Comparison of ENCODE assay signal across 13 mouse cellular contexts in genomic region chr16:33836676-33837075, GRCm38 (mm10). TPM values are rescaled to one million over a fixed set of nuclear protein-coding genes. Genes with fewer than 3 reads are reported as not detected.
DNase-seq lines count a peak whose midpoint lies in the region; ATAC-seq and TF ChIP-seq lines count a peak whose summit lies in the region.
"Had no signal": no experiment of that assay in that cellular context is flagged by ENCODE, and none has a peak within 500 bp of the region (broad histone marks: within the 10 kb centered on the region; RNA-seq: fewer than 3 reads in every experiment).

No protein-coding gene starts in this region.

- H3K4me2 ChIP-seq in embryonic facial prominence, embryonic 13.5 days = no peak overlapping the region
- no peak overlapping the region for H3K4me2 ChIP-seq in lung, embryonic 14.5 days
- H3K4me2 ChIP-seq in myocyte (ENCODE audit: low read depth) = peak overlapping the region; percentile 49
- H3K4me2 ChIP-seq: lung, embryonic 15.5 days; neural tube, embryonic 12.5 days had no signal

- WGBS in embryonic facial prominence, embryonic 13.5 days = 85% methylated on average over 3 of the region's 3 CpGs
- 88% methylated on average over 3 of the region's 3 CpGs for WGBS in embryonic facial prominence, embryonic 10.5 days
- 65% methylated on average over 3 of the region's 3 CpGs for WGBS in lung, embryonic 14.5 days

- peaks cover 80% of the 10 kb centered on the region for H3K79me2 ChIP-seq in myocyte (ENCODE audit: control insufficient read depth, insufficient read depth)

- DNase-seq in embryonic facial prominence, embryonic 10.5 days (ENCODE audit: low spot score) = no peak
- DNase-seq in lung, embryonic 14.5 days = peak; percentile 18
- DNase-seq in lung, postnatal 10 days = no peak
- DNase-seq in right cerebral cortex, postnatal 10 days (ENCODE audit: low spot score in 2 of 2) = no peak
- DNase-seq in thymus, postnatal 25 days = no peak
- DNase-seq: cerebellum, postnatal 10 days had no signal

- no peak overlapping the region for H3K4me3 ChIP-seq in embryonic facial prominence, embryonic 13.5 days
- H3K4me3 ChIP-seq in embryonic facial prominence, embryonic 10.5 days = no peak overlapping the region
- H3K4me3 ChIP-seq in lung, embryonic 14.5 days (ENCODE audit: low read depth, low read length) = no peak overlapping the region
- no peak overlapping the region for H3K4me3 ChIP-seq in brown adipose tissue, adult 24 weeks (ENCODE audit: insufficient read depth, low read depth, low read length)
- H3K4me3 ChIP-seq in myocyte = no peak overlapping the region
- H3K4me3 ChIP-seq: left cerebral cortex, adult 2 months; lung, embryonic 15.5 days; neural tube, embryonic 12.5 days had no signal

- H3K4me1 ChIP-seq in embryonic facial prominence, embryonic 13.5 days = peaks cover 82% of the 10 kb centered on the region
- peaks cover 68% of the 10 kb centered on the region for H3K4me1 ChIP-seq in embryonic facial prominence, embryonic 10.5 days
- H3K4me1 ChIP-seq in lung, embryonic 14.5 days (ENCODE audit: insufficient read depth) = peaks cover 20% of the 10 kb centered on the region; the same call in 1 of the 2 replicates
- peaks cover 22% of the 10 kb centered on the region for H3K4me1 ChIP-seq in brown adipose tissue, adult 24 weeks (ENCODE audit: control insufficient read depth, insufficient read depth, insufficient read length, low read length)

- H3K27me3 ChIP-seq in embryonic facial prominence, embryonic 13.5 days = no peaks in the 10 kb centered on the region
- peaks cover 5% of the 10 kb centered on the region; the same call in 1 of the 2 replicates for H3K27me3 ChIP-seq in embryonic facial prominence, embryonic 10.5 days (replicated peaks; ENCODE audit: low read depth, poor library complexity, severe bottlenecking)
- no peaks in the 10 kb centered on the region for H3K27me3 ChIP-seq in lung, embryonic 14.5 days (ENCODE audit: insufficient read depth, low read length)
- H3K27me3 ChIP-seq in myocyte (ENCODE audit: control insufficient read depth, insufficient read depth, insufficient read length) = no peaks in the 10 kb centered on the region

- no peak overlapping the region for H3K9ac ChIP-seq in embryonic facial prominence, embryonic 13.5 days
- no peak overlapping the region for H3K9ac ChIP-seq in lung, embryonic 14.5 days
- H3K9ac ChIP-seq: lung, embryonic 15.5 days; neural tube, embryonic 12.5 days had no signal

- no peak for ATAC-seq in embryonic facial prominence, embryonic 13.5 days (ENCODE audit: insufficient number of reproducible peaks, insufficient read depth, low FRiP score, low TSS enrichment, low read depth)
- ATAC-seq in lung, embryonic 14.5 days (ENCODE audit: insufficient read depth) = no peak
- ATAC-seq: hindbrain, postnatal 0 days had no signal

- TF ChIP-seq POLR2A in myocyte (IDR thresholded peaks at IDR 0.05; ENCODE audit: insufficient read length, low read depth) = no peak

- no peak overlapping the region for H3ac ChIP-seq in myocyte (ENCODE audit: control insufficient read depth, insufficient read length)

- H3K27ac ChIP-seq in embryonic facial prominence, embryonic 13.5 days = 0 out of 2 replicates have a peak overlapping the region, but pooled peaks have one; percentile 11
- no peak overlapping the region for H3K27ac ChIP-seq in embryonic facial prominence, embryonic 10.5 days (replicated peaks)
- no peak overlapping the region for H3K27ac ChIP-seq in lung, embryonic 14.5 days (ENCODE audit: low read depth)
- 0 out of 2 replicates have a peak overlapping the region, but pooled peaks have one; percentile 18 for H3K27ac ChIP-seq in brown adipose tissue, adult 24 weeks (replicated peaks; ENCODE audit: low read depth, low read length)
- H3K27ac ChIP-seq: hindbrain, postnatal 0 days; left cerebral cortex, adult 2 months; lung, embryonic 15.5 days; neural tube, embryonic 12.5 days had no signal

- no peak for TF ChIP-seq CTCF in lung, embryonic 14.5 days (IDR thresholded peaks at IDR 0.05; ENCODE audit: low read depth)

- no peaks in the 10 kb centered on the region for H3K36me3 ChIP-seq in embryonic facial prominence, embryonic 13.5 days
- peaks cover 12% of the 10 kb centered on the region for H3K36me3 ChIP-seq in embryonic facial prominence, embryonic 10.5 days (replicated peaks)
- H3K36me3 ChIP-seq in lung, embryonic 14.5 days (ENCODE audit: insufficient read depth) = no peaks in the 10 kb centered on the region
- no peaks in the 10 kb centered on the region for H3K36me3 ChIP-seq in myocyte (ENCODE audit: control insufficient read depth, insufficient read depth)
- H3K36me3 ChIP-seq: lung, embryonic 15.5 days; neural tube, embryonic 12.5 days had no signal

- H3K9me3 ChIP-seq in embryonic facial prominence, embryonic 13.5 days = no peaks in the 10 kb centered on the region
- no peaks in the 10 kb centered on the region for H3K9me3 ChIP-seq in embryonic facial prominence, embryonic 10.5 days
- no peaks in the 10 kb centered on the region for H3K9me3 ChIP-seq in lung, embryonic 14.5 days (ENCODE audit: low read depth, low read length)
- H3K9me3 ChIP-seq: lung, embryonic 15.5 days; neural tube, embryonic 12.5 days had no signal

TF ChIP-seq in myocyte, 11 proteins besides CTCF, POLR2A, EP300 and RAD21:
- TF ChIP-seq MYOD1 (IDR thresholded peaks at IDR 0.05; ENCODE audit: control insufficient read depth in 1 of 3, insufficient read length in 2 of 3, low read depth in 2 of 3) (no peak), CEBPB (IDR thresholded peaks at IDR 0.05; ENCODE audit: insufficient read depth, poor library complexity, severe bottlenecking) (peak; percentile 92)

RNA-seq across cellular contexts. Expression of gene Itgb5, which starts 7.2 kb away (rescaled TPM):
- 47.7 and 94.8 TPM in 2 replicates for polyA plus RNA-seq in embryonic facial prominence, embryonic 13.5 days (2015; fragmentation: Nextera tagmentation; extraction: Ambion mirVana)
- 62.1 and 64.1 TPM in 2 replicates for polyA plus RNA-seq in embryonic facial prominence, embryonic 10.5 days (2016; fragmentation: Nextera tagmentation; extraction: Ambion mirVana)
- 57.5 and 64.5 TPM in 2 replicates for polyA plus RNA-seq in lung, embryonic 14.5 days (2014; fragmentation: Nextera tagmentation; extraction: Ambion mirVana)
- 42.1 and 53.4 TPM in 2 replicates for polyA plus RNA-seq in brown adipose tissue, adult 24 weeks (2012; ENCODE audit: insufficient read depth, insufficient read length, missing spikeins)
- polyA plus RNA-seq in myocyte (2012; fragmentation: generic; extraction: Trizol) = 114 TPM

RNA-seq across cellular contexts. Expression of gene Muc13, which starts 42.8 kb away (rescaled TPM):
- polyA plus RNA-seq in embryonic facial prominence, embryonic 13.5 days (2015; fragmentation: Nextera tagmentation; extraction: Ambion mirVana) = 0.11 and 2.1 TPM in 2 replicates
- polyA plus RNA-seq in embryonic facial prominence, embryonic 10.5 days (2016; fragmentation: Nextera tagmentation; extraction: Ambion mirVana) = 0.10 and 0.14 TPM in 2 replicates
- polyA plus RNA-seq in lung, embryonic 14.5 days (2014; fragmentation: Nextera tagmentation; extraction: Ambion mirVana) = not detected in 2 replicates
- not detected in 2 replicates for polyA plus RNA-seq in brown adipose tissue, adult 24 weeks (2012; ENCODE audit: insufficient read depth, insufficient read length, missing spikeins)
- polyA plus RNA-seq in myocyte (2012; fragmentation: generic; extraction: Trizol) = 0.05 TPM

Comparison
In these comparisons a context has a peak if more than half of its experiments do, and no peak if none do; other contexts are left out.
1. H3K27ac ChIP-seq: peak in embryonic facial prominence, embryonic 13.5 days (single experiment) and brown adipose tissue, adult 24 weeks (single experiment); none in embryonic facial prominence, embryonic 10.5 days (single experiment) and lung, embryonic 14.5 days (single experiment).